Mouse (Mus musculus) kidney, postnatal 10 days (tissue): ENCODE data around the gene Nradd.

Source experiments
- DNase-seq: peaks from one replicate; pipeline ENCODE4 v3.0.0; 2021; ENCODE audit warnings: mixed read lengths

The Nradd gene

DNA sequence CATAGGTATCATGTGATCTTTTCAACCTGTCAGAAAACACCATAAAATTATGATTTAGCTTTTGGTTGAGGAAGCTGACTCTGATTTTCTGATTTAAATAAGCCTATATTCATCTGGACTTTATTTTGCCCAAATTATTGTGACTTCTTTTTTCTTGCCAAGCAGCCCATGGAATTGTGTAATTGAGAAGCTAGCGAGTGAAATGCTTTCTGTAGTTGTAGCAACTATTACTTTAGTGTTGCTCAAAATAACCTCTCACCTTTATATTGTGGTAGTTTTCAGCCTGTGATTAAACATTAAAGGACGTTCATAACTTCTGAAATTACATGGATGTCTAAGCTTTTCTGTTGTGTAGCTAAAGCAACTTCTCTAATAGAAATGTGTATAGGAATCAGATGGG lies 42.1 kb downstream of the Nradd start:
- DNase-seq: no peak
